ENCODE assay signal across 13 mouse cellular contexts in the genomic region with DNA sequence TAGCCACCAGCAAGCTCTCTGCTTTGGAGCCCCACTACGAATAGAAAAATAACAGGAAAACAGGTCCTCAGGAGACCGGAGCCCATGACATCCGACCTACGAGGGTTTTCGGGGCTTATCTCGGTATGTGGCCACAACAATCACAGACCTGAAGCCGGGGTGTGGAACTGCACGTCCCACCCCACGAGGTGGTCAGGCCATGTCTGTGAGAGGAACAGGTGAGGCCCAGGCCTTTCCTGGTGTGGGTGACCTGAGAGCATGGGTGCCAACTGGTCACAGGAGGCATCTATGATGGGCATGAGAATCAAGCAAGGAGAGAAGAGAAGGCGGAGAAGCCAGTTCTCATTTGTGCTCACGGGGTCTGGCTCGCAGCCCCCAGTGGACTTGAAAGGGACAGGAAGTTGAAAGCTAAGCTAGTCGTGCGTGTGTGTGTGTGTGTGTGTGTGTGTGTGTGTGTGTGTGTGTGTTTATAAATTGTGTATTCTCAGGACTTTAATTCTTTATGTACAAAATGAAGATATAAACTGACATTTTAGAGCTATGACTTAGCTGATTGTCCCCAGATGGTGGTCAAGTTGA.
DNase-seq lines count a peak whose midpoint lies in the region; ATAC-seq lines count a peak whose summit lies in the region.
"Had no signal": no experiment of that assay in that cellular context is flagged by ENCODE, and none has a peak within 500 bp of the region (broad histone marks: within the 10 kb centered on the region; RNA-seq: fewer than 3 reads in every experiment).

No protein-coding gene starts in this region.

- WGBS in lung, embryonic 15.5 days, result 56% methylated on average over 14 of the region's 14 CpGs
- WGBS in limb, embryonic 10.5 days, result 79% methylated on average over 14 of the region's 14 CpGs

- intact Hi-C loops in gastrocnemius, postnatal 14 days (cut with DNase I; ENCODE audit: low total_unique reads), result no loop called here
- intact Hi-C loops in heart, postnatal 14 days (cut with DNase I), result loop anchor here (5.0 kb wide), 1 partner anchor 64 kb away; no protein-coding TSS in a partner anchor

- H3K4me3 ChIP-seq in lung, embryonic 15.5 days, result no peak overlapping the region
- H3K4me3 ChIP-seq in limb, embryonic 10.5 days, result no peak overlapping the region
- H3K4me3 ChIP-seq: stomach, embryonic 15.5 days had no signal

- no peaks in the 10 kb centered on the region for H3K27me3 ChIP-seq in lung, embryonic 15.5 days
- no peaks in the 10 kb centered on the region for H3K27me3 ChIP-seq in limb, embryonic 10.5 days (ENCODE audit: low read depth, poor library complexity, severe bottlenecking)
- H3K27me3 ChIP-seq: stomach, embryonic 15.5 days had no signal

- no peak for ATAC-seq in lung, embryonic 15.5 days (ENCODE audit: borderline replicate concordance, extremely low read depth, low FRiP score, low TSS enrichment)
- peak; percentile 30; the same call in 1 of the 2 replicates for ATAC-seq in megakaryocyte-erythroid progenitor cell, adult 5-6 weeks (replicated peaks; ENCODE audit: low FRiP score, low TSS enrichment, poor library complexity, severe bottlenecking)
- no peak for ATAC-seq in activated CD4-positive, CD25-positive, alpha-beta regulatory T cell, adult 4 months
- ATAC-seq: forebrain, embryonic 16.5 days; inflammation-experienced regulatory T-cells, adult 6 months; liver, postnatal 0 days had no signal

- H3K9me3 ChIP-seq in lung, embryonic 15.5 days, result no peaks in the 10 kb centered on the region
- no peaks in the 10 kb centered on the region for H3K9me3 ChIP-seq in limb, embryonic 10.5 days (replicated peaks)
- H3K9me3 ChIP-seq: stomach, embryonic 15.5 days had no signal

- no peak overlapping the region for H3K9ac ChIP-seq in lung, embryonic 15.5 days
- H3K9ac ChIP-seq: liver, postnatal 0 days; stomach, embryonic 15.5 days had no signal

- H3K27ac ChIP-seq in lung, embryonic 15.5 days, result peak overlapping the region; percentile 60
- no peak overlapping the region for H3K27ac ChIP-seq in limb, embryonic 10.5 days
- H3K27ac ChIP-seq: stomach, embryonic 15.5 days had no signal

- H3K4me2 ChIP-seq in lung, embryonic 15.5 days, result no peak overlapping the region
- H3K4me2 ChIP-seq: stomach, embryonic 15.5 days had no signal

- peaks cover 15% of the 10 kb centered on the region for H3K4me1 ChIP-seq in lung, embryonic 15.5 days
- no peaks in the 10 kb centered on the region; the same call in 1 of the 2 replicates for H3K4me1 ChIP-seq in limb, embryonic 10.5 days

- DNase-seq in gastrocnemius, postnatal 25 days, result peak; percentile 18
- DNase-seq in gastrocnemius, postnatal 14 days, result no peak
- DNase-seq in lung, postnatal 25 days (ENCODE audit: low spot score), result no peak
- DNase-seq in heart, postnatal 14 days, result peak; percentile 21 to 27
- DNase-seq in limb, embryonic 10.5 days (ENCODE audit: low spot score), result no peak
- DNase-seq: liver, postnatal 0 days; right cerebral cortex, adult 18-20 months had no signal

- no peaks in the 10 kb centered on the region for H3K36me3 ChIP-seq in lung, embryonic 15.5 days
- no peaks in the 10 kb centered on the region for H3K36me3 ChIP-seq in limb, embryonic 10.5 days
- H3K36me3 ChIP-seq: stomach, embryonic 15.5 days had no signal

Comparison
In these comparisons a context has a peak if more than half of its experiments do, and no peak if none do; other contexts are left out.
1. DNase-seq: peak in gastrocnemius, postnatal 25 days (single experiment) and heart, postnatal 14 days (2 of 2); none in gastrocnemius, postnatal 14 days (single experiment), lung, postnatal 25 days (single experiment) and limb, embryonic 10.5 days (single experiment).